Mouse (Mus musculus): ENCODE data around the gene Pik3cd. TPM values are rescaled to one million over a fixed set of nuclear protein-coding genes. Genes with fewer than 3 reads are reported as not detected.

Pik3cd gene
- polyA plus RNA-seq, 1 experiment from 2014 or later = 3.8 TPM

DNA sequence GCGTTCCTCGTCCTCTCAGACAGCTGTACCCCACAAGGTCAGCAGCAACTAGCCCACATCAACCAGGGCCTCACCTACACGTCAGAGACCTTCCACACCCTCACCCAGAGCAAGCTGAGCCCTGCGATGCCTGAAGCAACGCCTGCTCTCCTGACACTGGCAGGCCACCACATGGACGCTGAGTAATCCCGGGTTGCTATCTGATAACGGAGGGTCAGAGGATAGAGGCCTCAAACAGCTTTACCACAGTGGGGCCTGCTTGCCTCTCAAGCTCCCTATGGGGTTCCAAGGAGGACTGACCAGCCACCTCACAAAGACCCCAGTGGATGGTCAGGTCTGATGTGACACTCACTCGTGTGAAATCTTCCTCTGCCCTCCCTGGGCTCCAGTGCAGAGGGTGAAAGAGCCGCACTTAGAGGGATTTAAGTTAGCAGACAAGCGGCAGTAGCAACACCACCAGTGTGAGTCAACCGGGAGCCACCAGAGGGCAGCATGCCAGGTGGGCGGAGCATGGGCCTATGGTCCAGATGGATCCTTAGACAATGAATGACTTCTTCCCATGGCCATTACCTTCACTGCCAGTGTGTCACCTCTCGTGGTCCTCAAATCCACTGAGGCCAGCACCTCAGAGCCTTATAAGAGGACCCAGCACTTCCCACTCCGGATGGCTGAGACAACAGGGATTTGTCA, 23.4 kb upstream of the Pik3cd start:
- H3K4me1 ChIP-seq (replicated peaks; ENCODE audit: insufficient read depth, low read length) = no peaks in the 10 kb centered on the region
- H3K4me2 ChIP-seq (ENCODE audit: low read length) = no peak overlapping the region
- DNase-seq (ENCODE audit: low spot score) (peak; percentile 72), ATAC-seq (replicated peaks; ENCODE audit: low FRiP score, low read depth) (no peak)
- no peaks in the 10 kb centered on the region for H3K9me3 ChIP-seq (replicated peaks; ENCODE audit: low read length)
- 64% methylated on average over 15 of the region's 15 CpGs for WGBS
- no peak overlapping the region for H3K27ac ChIP-seq
- no peak overlapping the region for H3K9ac ChIP-seq (ENCODE audit: low read depth, low read length)
- peaks cover 73% of the 10 kb centered on the region for H3K36me3 ChIP-seq (ENCODE audit: insufficient read depth, low read length)
- H3K27me3 ChIP-seq (ENCODE audit: insufficient read depth, low read length) = no peaks in the 10 kb centered on the region
- no peak overlapping the region for H3K4me3 ChIP-seq (replicated peaks; ENCODE audit: low read depth, low read length)
- TF ChIP-seq CTCF (IDR thresholded peaks at IDR 0.05; ENCODE audit: low read depth) = peak; percentile 80

DNA sequence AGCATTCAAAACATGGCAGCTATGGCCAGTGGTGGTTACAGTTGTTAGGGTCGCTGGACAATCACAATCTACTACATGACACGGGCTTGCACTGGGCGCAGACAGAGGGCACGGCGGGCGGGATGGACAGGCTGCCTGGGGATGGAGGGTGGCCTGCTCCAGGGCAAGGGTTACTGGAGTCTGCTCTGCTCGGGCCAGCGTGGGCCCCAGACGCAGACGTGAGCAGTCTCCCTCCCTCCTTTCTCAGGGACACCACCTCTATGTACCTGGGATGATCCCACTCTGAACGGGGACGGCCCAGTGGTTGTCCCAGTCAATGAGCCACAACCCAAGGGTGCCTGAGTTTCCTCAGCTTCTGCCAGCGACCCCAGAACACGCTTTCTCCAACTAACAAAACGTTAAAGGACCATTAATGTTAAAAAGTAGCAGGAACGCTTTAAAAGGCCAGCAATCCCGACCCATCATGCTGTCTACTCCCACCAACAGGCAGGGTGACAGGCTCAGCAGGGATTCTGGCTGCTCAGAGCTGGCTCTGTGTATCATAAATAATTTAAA, 22.6 kb upstream of the Pik3cd start:
- 84% methylated on average over 17 of the region's 17 CpGs for WGBS
- Histone ChIP-seq H3K9me3 (replicated peaks; ENCODE audit: low read length) (no peaks in the 10 kb centered on the region), H3K4me1 (replicated peaks; ENCODE audit: insufficient read depth, low read length) (no peaks in the 10 kb centered on the region), H3K9ac (ENCODE audit: low read depth, low read length) (no peak overlapping the region), H3K4me2 (ENCODE audit: low read length) (no peak overlapping the region), H3K27me3 (ENCODE audit: insufficient read depth, low read length) (no peaks in the 10 kb centered on the region), H3K36me3 (ENCODE audit: insufficient read depth, low read length) (peaks cover 76% of the 10 kb centered on the region), H3K27ac (no peak overlapping the region), H3K4me3 (replicated peaks; ENCODE audit: low read depth, low read length) (no peak overlapping the region)
- ATAC-seq (replicated peaks; ENCODE audit: low FRiP score, low read depth) = no peak
- no peak for TF ChIP-seq CTCF (IDR thresholded peaks at IDR 0.05; ENCODE audit: low read depth)
- no peak for DNase-seq (ENCODE audit: low spot score)

DNA sequence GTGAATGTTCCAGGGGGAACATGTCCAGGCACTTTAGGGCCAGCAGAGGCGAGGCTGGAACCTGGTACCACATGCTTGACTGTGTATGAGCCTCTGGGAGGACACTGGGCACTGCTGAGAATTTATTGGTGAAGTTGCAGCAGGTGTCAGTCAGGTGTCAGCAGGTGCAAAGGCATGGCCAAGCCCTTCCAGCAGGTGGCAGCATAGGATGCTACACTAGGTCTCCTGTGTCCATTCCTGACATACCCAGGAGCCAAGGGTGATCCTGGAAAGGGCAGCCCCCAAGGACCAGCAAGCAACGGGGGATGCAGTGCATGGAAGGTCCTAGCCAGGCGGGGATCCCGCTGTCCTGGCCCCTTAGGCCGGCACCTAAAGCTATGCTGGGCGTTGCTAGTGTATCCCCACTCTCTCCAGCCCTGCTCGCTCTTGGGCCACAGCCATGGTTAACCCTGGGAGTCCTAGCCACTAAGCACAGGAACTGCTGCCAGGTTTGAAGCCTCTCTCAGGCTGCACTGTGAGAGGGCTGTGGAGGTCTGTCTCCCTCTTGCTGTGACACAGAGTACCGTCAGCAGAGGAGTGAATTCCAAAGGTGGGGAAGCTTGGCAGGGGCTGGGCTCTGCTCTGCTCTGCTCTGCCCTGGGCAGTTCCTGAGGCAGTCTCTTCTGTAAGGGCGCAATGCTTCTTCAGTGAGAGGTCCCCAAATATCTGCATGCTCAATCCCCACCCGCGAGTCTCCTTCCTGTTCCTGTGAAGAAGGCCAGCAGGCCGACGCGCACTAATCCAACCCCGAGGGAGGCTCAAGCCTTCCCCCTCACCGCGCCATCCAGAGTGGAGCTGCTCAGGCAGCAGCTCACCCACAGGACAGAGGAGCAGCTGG, 21.7 kb upstream of the Pik3cd start:
- Histone ChIP-seq H3K36me3 (ENCODE audit: insufficient read depth, low read length) (peaks cover 78% of the 10 kb centered on the region), H3K4me3 (replicated peaks; ENCODE audit: low read depth, low read length) (no peak overlapping the region), H3K4me2 (ENCODE audit: low read length) (no peak overlapping the region), H3K4me1 (replicated peaks; ENCODE audit: insufficient read depth, low read length) (no peaks in the 10 kb centered on the region), H3K9me3 (replicated peaks; ENCODE audit: low read length) (no peaks in the 10 kb centered on the region), H3K27ac (no peak overlapping the region), H3K9ac (ENCODE audit: low read depth, low read length) (no peak overlapping the region), H3K27me3 (ENCODE audit: insufficient read depth, low read length) (no peaks in the 10 kb centered on the region)
- 71% methylated on average over 17 of the region's 17 CpGs for WGBS
- TF ChIP-seq CTCF (IDR thresholded peaks at IDR 0.05; ENCODE audit: low read depth) = peak; percentile 70
- DNase-seq (ENCODE audit: low spot score) = peak; percentile 54
- ATAC-seq (replicated peaks; ENCODE audit: low FRiP score, low read depth) = 0 out of 2 replicates have a peak, but pooled peaks have one; percentile 33

DNA sequence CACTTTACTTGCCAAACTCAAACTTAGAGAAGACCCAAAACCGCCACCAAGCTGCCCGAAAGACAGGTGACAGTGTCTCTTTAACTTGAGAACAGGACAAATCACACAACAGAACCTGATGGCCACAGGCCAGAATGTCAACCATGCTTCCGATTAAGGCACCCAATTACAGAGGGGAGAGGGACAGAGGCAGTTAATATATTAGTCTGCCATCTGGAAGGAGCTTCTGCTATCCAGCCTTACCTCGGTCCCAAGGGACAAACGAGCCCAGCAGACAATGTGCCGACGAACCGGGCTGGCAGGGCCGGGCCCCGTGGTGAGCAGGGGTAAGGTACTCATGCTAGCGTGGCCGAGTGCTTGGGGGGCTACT, 20.6 kb upstream of the Pik3cd start:
- no peak for TF ChIP-seq CTCF (IDR thresholded peaks at IDR 0.05; ENCODE audit: low read depth)
- Histone ChIP-seq H3K4me1 (replicated peaks; ENCODE audit: insufficient read depth, low read length) (no peaks in the 10 kb centered on the region), H3K36me3 (ENCODE audit: insufficient read depth, low read length) (peaks cover 82% of the 10 kb centered on the region), H3K4me2 (ENCODE audit: low read length) (no peak overlapping the region), H3K27ac (no peak overlapping the region), H3K9me3 (replicated peaks; ENCODE audit: low read length) (no peaks in the 10 kb centered on the region), H3K9ac (ENCODE audit: low read depth, low read length) (no peak overlapping the region), H3K4me3 (replicated peaks; ENCODE audit: low read depth, low read length) (no peak overlapping the region), H3K27me3 (ENCODE audit: insufficient read depth, low read length) (no peaks in the 10 kb centered on the region)
- DNase-seq (ENCODE audit: low spot score) (no peak), ATAC-seq (replicated peaks; ENCODE audit: low FRiP score, low read depth) (no peak)
- WGBS = 89% methylated on average over 12 of the region's 12 CpGs

DNA sequence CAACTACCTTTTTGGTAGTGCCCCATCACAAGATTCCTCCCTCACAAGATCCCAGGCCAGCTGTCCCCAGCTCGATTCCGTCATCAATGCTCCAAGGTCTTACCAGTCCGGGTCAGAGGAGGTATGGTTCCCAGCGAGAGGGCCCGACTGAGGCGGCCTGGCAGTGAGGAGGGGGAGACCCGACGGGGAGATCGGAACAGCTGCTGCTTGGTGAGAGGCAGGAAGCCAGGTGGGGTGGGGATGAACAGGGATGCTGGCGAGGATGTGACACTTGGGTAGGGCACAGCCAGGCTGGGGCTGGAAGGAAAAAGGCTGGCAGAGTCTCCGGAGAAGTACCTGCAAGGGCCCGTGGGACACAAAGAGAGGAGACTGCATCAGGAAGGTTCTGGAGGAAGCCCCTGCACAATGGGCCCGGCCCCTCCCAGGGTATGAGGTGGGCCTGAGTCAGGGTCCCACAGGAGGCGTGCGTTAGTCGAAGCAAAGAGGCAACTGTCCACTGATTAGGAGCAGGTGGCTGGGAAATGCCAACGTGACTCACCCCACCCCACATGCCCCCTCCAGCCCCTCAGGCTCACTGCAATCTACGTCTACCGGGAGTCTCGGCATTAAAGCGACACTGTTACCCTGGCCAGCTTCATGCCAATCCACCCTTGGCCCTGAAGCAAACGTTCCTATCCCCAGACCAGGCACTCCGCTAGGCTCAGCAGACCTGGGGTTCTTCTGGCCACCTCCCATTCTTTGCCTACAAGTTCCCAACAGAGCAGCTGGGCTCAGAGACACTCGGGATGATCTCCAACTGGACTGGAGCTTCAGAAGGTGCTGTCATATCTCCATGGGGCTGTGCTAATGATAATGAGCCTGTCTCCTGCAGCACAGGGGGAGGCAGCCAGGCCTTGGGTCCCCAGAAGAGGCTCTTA, 20.0 kb upstream of the Pik3cd start:
- WGBS = 88% methylated on average over 24 of the region's 24 CpGs
- Histone ChIP-seq H3K9me3 (replicated peaks; ENCODE audit: low read length) (no peaks in the 10 kb centered on the region), H3K27ac (no peak overlapping the region), H3K9ac (ENCODE audit: low read depth, low read length) (no peak overlapping the region), H3K4me1 (replicated peaks; ENCODE audit: insufficient read depth, low read length) (no peaks in the 10 kb centered on the region), H3K27me3 (ENCODE audit: insufficient read depth, low read length) (no peaks in the 10 kb centered on the region), H3K4me3 (replicated peaks; ENCODE audit: low read depth, low read length) (no peak overlapping the region), H3K4me2 (ENCODE audit: low read length) (no peak overlapping the region), H3K36me3 (ENCODE audit: insufficient read depth, low read length) (peaks cover 82% of the 10 kb centered on the region)
- ATAC-seq (replicated peaks; ENCODE audit: low FRiP score, low read depth) = no peak
- TF ChIP-seq CTCF (IDR thresholded peaks at IDR 0.05; ENCODE audit: low read depth) = no peak
- DNase-seq (ENCODE audit: low spot score) = no peak

DNA sequence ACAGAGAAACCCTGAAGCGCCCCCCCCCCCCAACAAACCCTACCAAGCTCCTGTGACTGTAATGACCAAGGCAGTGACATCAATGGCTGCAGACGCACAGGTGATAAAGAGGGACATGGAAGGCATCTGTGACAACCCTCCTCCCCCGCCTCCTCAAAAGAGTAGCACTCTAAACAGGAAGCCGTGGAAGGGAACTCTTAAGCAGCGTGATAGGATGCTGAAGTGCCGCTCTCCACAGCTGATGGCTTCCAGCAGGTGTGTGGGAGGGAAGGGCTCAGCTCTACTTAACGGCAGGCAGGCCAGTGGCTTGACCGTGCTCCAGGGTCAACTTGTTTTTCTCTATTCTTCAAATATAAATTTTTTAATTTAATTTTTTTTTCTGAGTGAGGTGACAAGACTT, 18.8 kb upstream of the Pik3cd start:
- H3K4me2 ChIP-seq (ENCODE audit: low read length) = no peak overlapping the region
- no peak for TF ChIP-seq CTCF (IDR thresholded peaks at IDR 0.05; ENCODE audit: low read depth)

More for the DNA sequence above, 18.8 kb upstream of the Pik3cd start:
- no peaks in the 10 kb centered on the region for H3K27me3 ChIP-seq (ENCODE audit: insufficient read depth, low read length)
- no peak overlapping the region for H3K27ac ChIP-seq
- DNase-seq (ENCODE audit: low spot score) (no peak), ATAC-seq (replicated peaks; ENCODE audit: low FRiP score, low read depth) (no peak)
- 55% methylated on average over 8 of the region's 8 CpGs for WGBS
- H3K36me3 ChIP-seq (ENCODE audit: insufficient read depth, low read length) = peaks cover 82% of the 10 kb centered on the region
- no peaks in the 10 kb centered on the region for H3K9me3 ChIP-seq (replicated peaks; ENCODE audit: low read length)
- H3K9ac ChIP-seq (ENCODE audit: low read depth, low read length) = no peak overlapping the region
- no peak overlapping the region for H3K4me3 ChIP-seq (replicated peaks; ENCODE audit: low read depth, low read length)
- no peaks in the 10 kb centered on the region for H3K4me1 ChIP-seq (replicated peaks; ENCODE audit: insufficient read depth, low read length)

Data from kidney, postnatal 0 days (tissue).